Mouse (Mus musculus) bone marrow, adult 2 months (tissue): ENCODE measurements around the gene Eif3a.

ENCODE experiments used
- CTCF ChIP-seq: fragments of 200-500 bp; IDR thresholded peaks from 2 replicates; pipeline ENCODE4 v1.5.1; 2011; ENCODE audit warnings: low read length, control low read depth; ENCODE audit not compliant: control insufficient read depth, insufficient read depth
- POLR2A ChIP-seq: fragments of 200-500 bp; IDR thresholded peaks from 2 replicates; pipeline ENCODE4 v1.6.1; 2011; ENCODE audit warnings: low read depth, mild to moderate bottlenecking, control low read depth, low read length, borderline replicate concordance; ENCODE audit not compliant: control insufficient read depth

DNA sequence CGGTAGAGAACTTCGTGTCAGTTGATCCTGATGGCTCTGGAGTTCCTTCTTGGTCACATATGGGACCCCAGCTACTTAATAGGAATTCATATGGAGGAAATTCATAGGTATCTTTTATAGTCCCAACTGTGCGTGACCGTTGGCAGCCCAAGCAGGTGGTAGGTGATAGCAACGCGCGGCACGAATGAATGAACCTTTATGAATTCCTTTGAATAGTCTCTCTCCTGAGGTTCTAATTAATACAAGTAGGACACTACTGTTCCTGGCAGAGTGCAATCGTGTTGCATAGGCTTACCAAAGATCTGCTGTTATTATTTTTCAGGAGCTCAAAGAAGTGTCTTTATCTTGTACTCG lies 21.6 kb upstream of the Eif3a start:
- TF ChIP-seq CTCF (no peak), POLR2A (no peak)
